Mouse (Mus musculus) forebrain, embryonic 11.5 days (tissue): ENCODE measurements around the gene C1qtnf6. TPM values are rescaled to one million over a fixed set of nuclear protein-coding genes. Genes with fewer than 3 reads are reported as not detected.
A peak's percentile ranks its signal among the peaks of the same experiment; 100 is the strongest.

Source experiments
- ATAC-seq: fragments of 200-750 bp; cut with Nextera tagmentation; replicated peaks from 2 replicates; pipeline ENCODE4 v1.8.0; 2017; ENCODE audit warnings: moderate TSS enrichment; ENCODE audit not compliant: low FRiP score
- DNase-seq: peaks from one replicate; pipeline ENCODE4 v3.0.0-alpha.2; 2017; ENCODE audit warnings: low spot score
- H3K27ac ChIP-seq: fragments of 300-500 bp; sonication (generic); 2 replicates; pipeline ENCODE4 v1.5.1; 2014; ENCODE audit warnings: low read depth, low read length
- H3K27me3 ChIP-seq: fragments of 300-500 bp; sonication (generic); 2 replicates; pipeline ENCODE4 v1.6.1; 2014; ENCODE audit warnings: mild to moderate bottlenecking, low read length, mixed read lengths; ENCODE audit not compliant: control insufficient read depth, insufficient read depth
- H3K36me3 ChIP-seq: fragments of 300-500 bp; sonication (generic); 2 replicates; pipeline ENCODE4 v1.6.1; 2014; ENCODE audit warnings: mild to moderate bottlenecking, low read length, moderate library complexity, mixed read lengths; ENCODE audit not compliant: control insufficient read depth, insufficient read depth
- H3K4me1 ChIP-seq: fragments of 300-500 bp; sonication (generic); replicated peaks from 2 replicates; pipeline ENCODE4 v1.6.1; 2014; ENCODE audit warnings: low read length, mixed read lengths; ENCODE audit not compliant: control insufficient read depth, insufficient read depth
- H3K4me2 ChIP-seq: fragments of 300-500 bp; sonication (generic); 2 replicates; pipeline ENCODE4 v1.6.1; 2014; ENCODE audit warnings: low read depth, mild to moderate bottlenecking, low read length, moderate library complexity, mixed read lengths; ENCODE audit not compliant: severe bottlenecking
- H3K4me3 ChIP-seq: fragments of 300-500 bp; sonication (generic); 2 replicates; pipeline ENCODE4 v1.5.1; 2014; ENCODE audit warnings: low read depth, low read length
- H3K9ac ChIP-seq: fragments of 300-500 bp; sonication (generic); 2 replicates; pipeline ENCODE4 v1.6.1; 2014; ENCODE audit warnings: low read length
- H3K9me3 ChIP-seq: fragments of 300-500 bp; sonication (generic); 2 replicates; pipeline ENCODE4 v1.6.1; 2016; ENCODE audit warnings: low read length, mixed read lengths; ENCODE audit not compliant: control insufficient read depth
- WGBS: fragments of 180-500 bp; shearing (Covaris S2); extraction: QIAGEN DNeasy Blood & Tissue Kit; methylation state at CpG from one replicate; pipeline ENCODE4 v1.1.7; 2014; 5-methylcytosine and 5-hydroxymethylcytosine counted together
- polyA plus RNA-seq: library from polyadenylated mRNA; unstranded; fragments of >200 nt; fragmentation: Nextera tagmentation; extraction: Ambion mirVana; gene quantifications from 2 replicates; pipeline ENCODE4 v1.2.1, GENCODE M21; 2014

The C1qtnf6 gene
- 10.0 and 12.1 TPM in 2 replicates for polyA plus RNA-seq

- peaks cover 9% of the 10 kb centered on the region; the same call in 1 of the 2 replicates for H3K4me1 ChIP-seq
- peak within 1 kb of the TSS; percentile 28 for H3K4me3 ChIP-seq
- H3K9ac ChIP-seq = peak within 1 kb of the TSS; percentile 69
- H3K27me3 ChIP-seq = no peaks in the 10 kb centered on the region; the same call in 1 of the 2 replicates
- no peaks in the 10 kb centered on the region for H3K36me3 ChIP-seq
- ATAC-seq (no peak), DNase-seq (no peak)
- no peaks in the 10 kb centered on the region for H3K9me3 ChIP-seq
- 71% methylated on average over 17 of the region's 17 CpGs for WGBS
- no peak within 1 kb of the TSS for H3K27ac ChIP-seq
- H3K4me2 ChIP-seq = peak within 1 kb of the TSS; percentile 63
Measured at GRCm38 (mm10) chr15:78530671-78531450, at the start of gene C1qtnf6. C1qtnf6 (minus strand) TSS chr15:78531416.

- DNase-seq = no peak
- Histone ChIP-seq H3K27ac (no peak overlapping the region), H3K4me3 (no peak overlapping the region), H3K9ac (no peak overlapping the region), H3K4me2 (no peak overlapping the region), H3K36me3 (no peaks in the 10 kb centered on the region), H3K27me3 (no peaks in the 10 kb centered on the region), H3K9me3 (no peaks in the 10 kb centered on the region), H3K4me1 (peaks cover 2% of the 10 kb centered on the region; the same call in 1 of the 2 replicates)
- no peak for ATAC-seq
- WGBS = 59% methylated on average over 4 of the region's 4 CpGs
Measured at GRCm38 (mm10) chr15:78576284-78576810, 45.1 kb upstream of the C1qtnf6 start.

GRCm38 (mm10) chr15:78572658-78573397 is 41.6 kb upstream of the C1qtnf6 start, which contains the start of gene Rac2:
Rac2 (minus strand) TSS chr15:78572783.
- Histone ChIP-seq H3K4me1 (no peaks in the 10 kb centered on the region), H3K9me3 (no peaks in the 10 kb centered on the region), H3K27me3 (no peaks in the 10 kb centered on the region), H3K9ac (no peak within 1 kb of the TSS), H3K4me3 (no peak within 1 kb of the TSS), H3K36me3 (no peaks in the 10 kb centered on the region), H3K4me2 (no peak within 1 kb of the TSS), H3K27ac (no peak within 1 kb of the TSS)
- DNase-seq = no peak
- WGBS = 84% methylated on average over 8 of the region's 8 CpGs
- no peak for ATAC-seq

- Histone ChIP-seq H3K9me3 (no peaks in the 10 kb centered on the region), H3K27ac (no peak overlapping the region), H3K9ac (no peak overlapping the region), H3K4me1 (no peaks in the 10 kb centered on the region), H3K36me3 (no peaks in the 10 kb centered on the region), H3K4me3 (no peak overlapping the region), H3K4me2 (no peak overlapping the region), H3K27me3 (no peaks in the 10 kb centered on the region)
- WGBS = 93% methylated on average over 5 of the region's 5 CpGs
- no peak for DNase-seq
- ATAC-seq = no peak
Measured at GRCm38 (mm10) chr15:78572270-78572600, 41.0 kb upstream of the C1qtnf6 start.

- Histone ChIP-seq H3K9ac (no peak overlapping the region), H3K27me3 (no peaks in the 10 kb centered on the region), H3K27ac (no peak overlapping the region), H3K9me3 (no peaks in the 10 kb centered on the region), H3K36me3 (no peaks in the 10 kb centered on the region), H3K4me3 (no peak overlapping the region), H3K4me2 (no peak overlapping the region), H3K4me1 (no peaks in the 10 kb centered on the region)
- ATAC-seq (no peak), DNase-seq (no peak)
- 76% methylated on average over 16 of the region's 16 CpGs for WGBS
Measured at GRCm38 (mm10) chr15:78571554-78572269, 40.5 kb upstream of the C1qtnf6 start.

- Histone ChIP-seq H3K9me3 (no peaks in the 10 kb centered on the region), H3K36me3 (no peaks in the 10 kb centered on the region), H3K4me2 (no peak overlapping the region), H3K9ac (no peak overlapping the region), H3K27me3 (no peaks in the 10 kb centered on the region), H3K27ac (no peak overlapping the region), H3K4me1 (no peaks in the 10 kb centered on the region), H3K4me3 (no peak overlapping the region)
- ATAC-seq (no peak), DNase-seq (no peak)
- 90% methylated on average over 5 of the region's 5 CpGs for WGBS
Measured at GRCm38 (mm10) chr15:78570170-78570569, 39.0 kb upstream of the C1qtnf6 start.

- no peak overlapping the region for H3K4me3 ChIP-seq
- 74% methylated on average over 9 of the region's 9 CpGs for WGBS
- no peak for DNase-seq
- no peak overlapping the region for H3K27ac ChIP-seq
- no peak overlapping the region for H3K4me2 ChIP-seq
- ATAC-seq = no peak
- H3K36me3 ChIP-seq = no peaks in the 10 kb centered on the region
- no peaks in the 10 kb centered on the region for H3K9me3 ChIP-seq
- H3K9ac ChIP-seq = no peak overlapping the region
- no peaks in the 10 kb centered on the region for H3K4me1 ChIP-seq
- H3K27me3 ChIP-seq = no peaks in the 10 kb centered on the region
Measured at GRCm38 (mm10) chr15:78567608-78568120, 36.4 kb upstream of the C1qtnf6 start.

GRCm38 (mm10) chr15:78564764-78565435 is 33.7 kb upstream of the C1qtnf6 start:
- Histone ChIP-seq H3K4me2 (no peak overlapping the region), H3K9ac (no peak overlapping the region), H3K27ac (no peak overlapping the region), H3K4me3 (no peak overlapping the region), H3K4me1 (no peaks in the 10 kb centered on the region), H3K9me3 (no peaks in the 10 kb centered on the region), H3K36me3 (no peaks in the 10 kb centered on the region), H3K27me3 (no peaks in the 10 kb centered on the region)
- ATAC-seq (no peak), DNase-seq (no peak)
- 76% methylated on average over 11 of the region's 11 CpGs for WGBS
